Mouse (Mus musculus): Measurements from ENCODE around the gene Sap30bp. TPM values are rescaled to one million over a fixed set of nuclear protein-coding genes. Genes with fewer than 3 reads are reported as not detected.

Gene Sap30bp
- polyA plus RNA-seq, 1 experiment from 2014 or later, result 28.3 TPM

DNA sequence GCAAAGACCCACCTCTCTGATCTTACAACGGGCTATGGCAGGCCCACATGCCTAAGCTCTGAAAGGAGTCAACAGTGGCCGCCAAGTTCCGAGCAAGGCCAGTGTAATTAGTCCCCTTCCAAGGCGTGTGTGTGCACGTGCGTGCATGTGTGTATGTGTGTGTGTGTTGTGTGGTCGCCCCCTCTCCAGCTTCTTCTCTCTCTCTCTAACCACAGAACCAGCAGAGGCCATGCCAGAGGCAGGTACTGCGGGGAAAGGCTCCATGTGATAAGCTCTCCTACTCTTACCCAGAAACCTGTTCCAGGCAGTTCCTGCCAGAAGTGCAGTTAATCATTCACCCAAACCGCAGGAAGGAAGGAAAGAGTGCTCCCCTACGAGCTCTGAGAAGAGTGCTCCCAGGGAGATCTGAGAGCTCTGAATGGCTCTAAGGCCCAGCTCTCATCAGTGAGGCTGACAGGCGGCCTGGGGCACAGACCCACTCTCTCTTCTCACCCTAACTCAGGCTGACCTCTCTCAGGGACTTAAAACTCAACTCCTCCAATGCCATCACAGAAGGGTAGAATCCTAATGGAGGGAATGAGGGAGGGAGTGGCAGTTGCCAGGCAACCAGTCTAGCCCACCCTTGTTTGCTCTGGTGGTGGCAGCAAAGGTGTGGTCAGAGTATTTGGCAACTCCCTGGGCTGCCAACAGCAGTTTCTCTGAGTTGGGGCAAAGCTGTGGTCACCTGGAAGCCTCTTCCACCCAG is 21.3 kb upstream of the Sap30bp start, which contains the start of gene Smim6:
Gene Smim6 (plus strand): TSS at position 386 of the 745 bp plus-strand sequence.
- Histone ChIP-seq H3K4me2 (no peak within 1 kb of the TSS), H3K4me1 (ENCODE audit: control insufficient read depth, insufficient read depth, low read length) (peaks cover 2% of the 10 kb centered on the region; the same call in 1 of the 2 replicates), H3K4me3 (ENCODE audit: low read depth, low read length) (no peak within 1 kb of the TSS), H3K27ac (ENCODE audit: low read depth, low read length) (no peak within 1 kb of the TSS), H3K27me3 (ENCODE audit: control insufficient read depth, insufficient read depth, low read length) (no peaks in the 10 kb centered on the region), H3K36me3 (ENCODE audit: control insufficient read depth, insufficient read depth, low read length) (peaks cover 8% of the 10 kb centered on the region), H3K9ac (ENCODE audit: low read depth, low read length) (no peak within 1 kb of the TSS), H3K9me3 (replicated peaks; ENCODE audit: control insufficient read depth, low read length) (no peaks in the 10 kb centered on the region)
- ATAC-seq (replicated peaks; ENCODE audit: insufficient number of reproducible peaks, low FRiP score, low TSS enrichment), result no peak
- WGBS (ENCODE audit: insufficient replicate concordance), result 69% methylated on average over 11 of the region's 11 CpGs

DNA sequence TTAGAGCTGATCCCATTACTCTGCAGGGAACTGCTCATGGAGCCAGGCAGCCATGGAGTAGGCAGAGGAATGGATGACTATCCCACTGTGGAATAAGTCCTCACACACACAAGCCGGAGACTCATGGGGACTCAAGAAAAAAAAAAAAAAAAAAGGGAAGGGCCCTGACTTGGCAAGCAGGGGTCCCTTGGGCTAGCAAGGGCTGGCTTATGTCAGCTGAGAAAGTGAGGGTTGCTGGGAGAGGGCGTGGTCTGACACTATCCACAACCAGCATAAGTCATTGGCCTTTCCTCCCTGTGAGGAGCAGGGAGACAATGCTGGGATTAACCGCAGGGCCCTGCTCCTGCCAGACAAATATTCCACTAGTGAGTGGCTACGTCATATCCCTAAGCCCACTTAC is 16.5 kb upstream of the Sap30bp start:
- WGBS (ENCODE audit: insufficient replicate concordance), result 86% methylated on average over 4 of the region's 4 CpGs
- 0 out of 2 replicates have a peak, but pooled peaks cover 6% of the 10 kb centered on the region for H3K36me3 ChIP-seq (ENCODE audit: control insufficient read depth, insufficient read depth, low read length)

DNA sequence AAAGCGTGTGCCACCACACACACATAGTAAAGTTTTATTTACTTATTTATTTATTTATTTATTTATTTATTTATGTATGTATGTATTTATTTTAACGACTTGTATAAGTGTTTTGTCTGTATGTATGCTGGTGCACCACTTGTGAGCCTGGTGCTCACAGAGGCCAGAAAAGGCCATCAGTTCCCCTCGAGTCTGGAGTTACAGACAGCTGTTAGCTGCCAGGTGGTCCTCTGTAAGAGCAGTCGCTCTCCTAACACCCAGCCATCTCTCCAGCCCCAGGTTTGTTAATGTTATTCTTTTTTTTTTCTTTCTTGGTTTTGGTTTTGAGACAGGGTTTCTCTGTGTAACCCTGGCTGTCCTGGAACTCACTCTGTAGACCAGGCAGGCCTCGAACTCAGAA is 14.4 kb upstream of the Sap30bp start:
- no peak overlapping the region for H3K4me3 ChIP-seq (ENCODE audit: low read depth, low read length)
- H3K9ac ChIP-seq (ENCODE audit: low read depth, low read length), result no peak overlapping the region
- no peak overlapping the region for H3K27ac ChIP-seq (ENCODE audit: low read depth, low read length)
- H3K27me3 ChIP-seq (ENCODE audit: control insufficient read depth, insufficient read depth, low read length), result no peaks in the 10 kb centered on the region
- H3K36me3 ChIP-seq (ENCODE audit: control insufficient read depth, insufficient read depth, low read length), result peaks cover 13% of the 10 kb centered on the region
- H3K4me2 ChIP-seq, result no peak overlapping the region
- WGBS (ENCODE audit: insufficient replicate concordance), result 86% methylated on average over 5 of the region's 5 CpGs
- H3K9me3 ChIP-seq (replicated peaks; ENCODE audit: control insufficient read depth, low read length), result no peaks in the 10 kb centered on the region
- no peak for ATAC-seq (replicated peaks; ENCODE audit: insufficient number of reproducible peaks, low FRiP score, low TSS enrichment)
- no peaks in the 10 kb centered on the region for H3K4me1 ChIP-seq (ENCODE audit: control insufficient read depth, insufficient read depth, low read length)

More for the DNA sequence above, 16.5 kb upstream of the Sap30bp start:
- no peak overlapping the region for H3K4me3 ChIP-seq (ENCODE audit: low read depth, low read length)
- no peaks in the 10 kb centered on the region for H3K9me3 ChIP-seq (replicated peaks; ENCODE audit: control insufficient read depth, low read length)
- no peak overlapping the region for H3K9ac ChIP-seq (ENCODE audit: low read depth, low read length)
- H3K27ac ChIP-seq (ENCODE audit: low read depth, low read length), result no peak overlapping the region
- H3K4me1 ChIP-seq (ENCODE audit: control insufficient read depth, insufficient read depth, low read length), result no peaks in the 10 kb centered on the region
- no peak for ATAC-seq (replicated peaks; ENCODE audit: insufficient number of reproducible peaks, low FRiP score, low TSS enrichment)
- H3K27me3 ChIP-seq (ENCODE audit: control insufficient read depth, insufficient read depth, low read length), result no peaks in the 10 kb centered on the region
- no peak overlapping the region for H3K4me2 ChIP-seq

GRCm38 (mm10) chr11:115919073-115919472 is 14.0 kb upstream of the Sap30bp start:
- no peak for ATAC-seq (replicated peaks; ENCODE audit: insufficient number of reproducible peaks, low FRiP score, low TSS enrichment)
- H3K36me3 ChIP-seq (ENCODE audit: control insufficient read depth, insufficient read depth, low read length), result peaks cover 13% of the 10 kb centered on the region
- no peak overlapping the region for H3K4me3 ChIP-seq (ENCODE audit: low read depth, low read length)
- no peak overlapping the region for H3K27ac ChIP-seq (ENCODE audit: low read depth, low read length)
- H3K27me3 ChIP-seq (ENCODE audit: control insufficient read depth, insufficient read depth, low read length), result no peaks in the 10 kb centered on the region
- H3K9me3 ChIP-seq (replicated peaks; ENCODE audit: control insufficient read depth, low read length), result no peaks in the 10 kb centered on the region
- no peak overlapping the region for H3K4me2 ChIP-seq
- WGBS (ENCODE audit: insufficient replicate concordance), result 89% methylated on average over 5 of the region's 5 CpGs
- no peak overlapping the region for H3K9ac ChIP-seq (ENCODE audit: low read depth, low read length)
- no peaks in the 10 kb centered on the region for H3K4me1 ChIP-seq (ENCODE audit: control insufficient read depth, insufficient read depth, low read length)

DNA sequence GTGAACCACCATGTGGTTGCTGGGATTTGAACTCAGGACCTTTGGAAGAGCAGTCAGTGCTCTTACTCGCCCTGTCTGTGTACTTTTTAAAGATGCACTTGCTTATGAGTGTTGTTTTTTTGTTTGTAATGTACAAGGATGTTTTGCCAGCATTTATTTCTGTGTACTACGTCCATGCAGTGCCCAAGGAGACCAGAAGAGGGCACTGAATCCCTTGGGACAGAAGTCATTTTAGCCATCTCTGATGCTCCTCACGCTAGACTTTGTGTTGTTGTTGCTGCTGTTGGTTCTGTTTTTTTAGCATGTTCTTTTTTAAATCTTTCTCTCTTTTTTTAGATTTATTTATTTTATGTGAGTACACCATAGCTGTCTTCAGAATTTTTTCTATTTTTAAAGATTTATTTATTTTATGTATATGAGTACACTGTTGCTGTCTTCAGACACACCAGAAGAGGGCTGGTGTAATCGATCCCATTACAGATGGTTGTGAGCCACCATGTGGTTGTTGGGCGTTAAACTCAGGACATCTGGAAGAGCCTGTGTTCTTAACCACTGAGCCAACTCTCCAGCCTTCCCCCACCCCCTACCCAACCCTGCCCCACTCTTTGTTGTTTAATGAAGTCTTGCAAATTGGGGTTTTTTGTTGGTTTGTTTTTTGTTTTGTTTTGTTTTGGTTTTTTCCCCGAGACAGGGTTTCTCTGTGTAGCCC is 12.8 kb upstream of the Sap30bp start:
- whole genome bisulfite sequencing (ENCODE audit: insufficient replicate concordance), result 42% methylated on average over 6 of the region's 6 CpGs
- peaks cover 11% of the 10 kb centered on the region for H3K36me3 ChIP-seq (ENCODE audit: control insufficient read depth, insufficient read depth, low read length)
- H3K9ac ChIP-seq (ENCODE audit: low read depth, low read length), result no peak overlapping the region
- ATAC-seq (replicated peaks; ENCODE audit: insufficient number of reproducible peaks, low FRiP score, low TSS enrichment), result no peak
- H3K4me3 ChIP-seq (ENCODE audit: low read depth, low read length), result no peak overlapping the region
- no peaks in the 10 kb centered on the region for H3K4me1 ChIP-seq (ENCODE audit: control insufficient read depth, insufficient read depth, low read length)
- H3K9me3 ChIP-seq (replicated peaks; ENCODE audit: control insufficient read depth, low read length), result no peaks in the 10 kb centered on the region
- H3K27me3 ChIP-seq (ENCODE audit: control insufficient read depth, insufficient read depth, low read length), result no peaks in the 10 kb centered on the region
- H3K4me2 ChIP-seq, result no peak overlapping the region
- no peak overlapping the region for H3K27ac ChIP-seq (ENCODE audit: low read depth, low read length)

DNA sequence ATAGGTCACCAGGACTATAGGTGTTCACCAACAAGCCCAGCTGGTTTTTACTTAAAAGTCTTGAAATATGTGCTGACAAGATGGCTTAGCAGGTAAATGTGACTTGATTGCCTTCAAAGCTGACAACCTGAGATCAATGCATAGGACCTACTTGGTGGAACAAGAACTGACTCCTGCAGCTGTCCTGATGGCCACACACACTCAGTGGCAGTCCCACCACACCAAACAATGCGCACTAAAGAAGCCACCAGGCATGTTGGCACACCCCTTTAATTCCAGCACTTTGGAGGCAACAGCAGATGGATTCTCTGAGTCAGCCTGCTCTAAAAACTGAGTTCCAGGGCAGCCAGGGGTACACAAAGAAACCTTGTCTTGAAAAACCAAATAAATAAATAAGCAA is 11.1 kb upstream of the Sap30bp start:
- Histone ChIP-seq H3K9me3 (replicated peaks; ENCODE audit: control insufficient read depth, low read length) (no peaks in the 10 kb centered on the region), H3K27me3 (ENCODE audit: control insufficient read depth, insufficient read depth, low read length) (no peaks in the 10 kb centered on the region), H3K27ac (ENCODE audit: low read depth, low read length) (no peak overlapping the region), H3K9ac (ENCODE audit: low read depth, low read length) (no peak overlapping the region), H3K4me3 (ENCODE audit: low read depth, low read length) (no peak overlapping the region), H3K36me3 (ENCODE audit: control insufficient read depth, insufficient read depth, low read length) (peaks cover 7% of the 10 kb centered on the region), H3K4me2 (no peak overlapping the region), H3K4me1 (ENCODE audit: control insufficient read depth, insufficient read depth, low read length) (no peaks in the 10 kb centered on the region)
- 84% methylated on average over 1 of the region's 1 CpGs for WGBS (ENCODE audit: insufficient replicate concordance)
- ATAC-seq (replicated peaks; ENCODE audit: insufficient number of reproducible peaks, low FRiP score, low TSS enrichment), result no peak

GRCm38 (mm10) chr11:115929031-115929430 is 4.1 kb upstream of the Sap30bp start:
- no peak for ATAC-seq (replicated peaks; ENCODE audit: insufficient number of reproducible peaks, low FRiP score, low TSS enrichment)
- Histone ChIP-seq H3K9ac (ENCODE audit: low read depth, low read length) (no peak overlapping the region), H3K36me3 (ENCODE audit: control insufficient read depth, insufficient read depth, low read length) (peaks cover 4% of the 10 kb centered on the region; the same call in 1 of the 2 replicates), H3K4me2 (no peak overlapping the region), H3K27me3 (ENCODE audit: control insufficient read depth, insufficient read depth, low read length) (no peaks in the 10 kb centered on the region), H3K4me1 (ENCODE audit: control insufficient read depth, insufficient read depth, low read length) (peaks cover 9% of the 10 kb centered on the region), H3K4me3 (ENCODE audit: low read depth, low read length) (no peak overlapping the region), H3K9me3 (replicated peaks; ENCODE audit: control insufficient read depth, low read length) (no peaks in the 10 kb centered on the region), H3K27ac (ENCODE audit: low read depth, low read length) (no peak overlapping the region)
- 83% methylated on average over 8 of the region's 8 CpGs for WGBS (ENCODE audit: insufficient replicate concordance)

DNA sequence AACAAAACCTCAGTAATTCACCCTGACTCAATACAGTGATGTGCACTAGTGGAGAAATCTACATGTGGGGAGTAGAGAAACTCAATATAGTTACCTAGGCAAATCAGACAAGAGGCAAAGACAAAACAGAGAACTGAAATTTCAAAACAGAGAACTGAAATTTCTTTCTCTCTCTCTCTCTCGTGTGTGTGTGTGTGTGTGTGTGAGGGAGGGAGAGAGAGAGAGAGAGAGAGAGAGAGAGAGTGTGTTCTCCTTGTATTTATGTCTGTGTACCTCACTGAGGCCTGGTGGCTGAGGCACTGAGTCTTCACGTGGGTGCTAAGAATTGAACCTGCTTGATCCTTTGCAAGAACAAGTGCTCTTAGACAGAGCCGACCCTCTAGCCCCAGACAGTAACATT is 3.3 kb upstream of the Sap30bp start:
- no peak overlapping the region for H3K9ac ChIP-seq (ENCODE audit: low read depth, low read length)
- ATAC-seq (replicated peaks; ENCODE audit: insufficient number of reproducible peaks, low FRiP score, low TSS enrichment), result no peak
- 71% methylated on average over 3 of the region's 3 CpGs for WGBS (ENCODE audit: insufficient replicate concordance)
- H3K4me3 ChIP-seq (ENCODE audit: low read depth, low read length), result no peak overlapping the region
- H3K4me2 ChIP-seq, result no peak overlapping the region
- peaks cover 15% of the 10 kb centered on the region for H3K4me1 ChIP-seq (ENCODE audit: control insufficient read depth, insufficient read depth, low read length)
- H3K9me3 ChIP-seq (replicated peaks; ENCODE audit: control insufficient read depth, low read length), result no peaks in the 10 kb centered on the region
- peaks cover 4% of the 10 kb centered on the region; the same call in 1 of the 2 replicates for H3K36me3 ChIP-seq (ENCODE audit: control insufficient read depth, insufficient read depth, low read length)
- H3K27ac ChIP-seq (ENCODE audit: low read depth, low read length), result no peak overlapping the region
- no peaks in the 10 kb centered on the region for H3K27me3 ChIP-seq (ENCODE audit: control insufficient read depth, insufficient read depth, low read length)
